Mouse (Mus musculus) frontal cortex, adult 2 months (tissue): ENCODE results near the gene V1ra8. TPM values are rescaled to one million over a fixed set of nuclear protein-coding genes. Genes with fewer than 3 reads are reported as not detected.
"Not testable (repeated sequence)": the region's sequence is repeated elsewhere in the genome, so short reads cannot be mapped to it uniquely, and the experiment has no call there.

ENCODE experiments used
- DNase-seq, 2 experiments: peaks; one replicate each; pipeline ENCODE4 v3.0.0; 2022; ENCODE audit warnings: low spot score in 1 of 2; ENCODE audit errors: extremely low spot score in 1 of 2
- polyA plus RNA-seq: library from polyadenylated mRNA; depleted of rRNA; stranded (reverse); fragments of >200 nt; gene quantifications from 2 replicates; pipeline ENCODE4 v1.2.3, GENCODE M21; 2012; rRNA removed

The V1ra8 gene
- not detected in 2 replicates for polyA plus RNA-seq

GRCm38 (mm10) chr6:90202493-90202892, at the start of gene V1ra8:
Gene V1ra8, plus strand, starts transcription at chr6:90202793.
- DNase-seq = not testable (repeated sequence)

DNA sequence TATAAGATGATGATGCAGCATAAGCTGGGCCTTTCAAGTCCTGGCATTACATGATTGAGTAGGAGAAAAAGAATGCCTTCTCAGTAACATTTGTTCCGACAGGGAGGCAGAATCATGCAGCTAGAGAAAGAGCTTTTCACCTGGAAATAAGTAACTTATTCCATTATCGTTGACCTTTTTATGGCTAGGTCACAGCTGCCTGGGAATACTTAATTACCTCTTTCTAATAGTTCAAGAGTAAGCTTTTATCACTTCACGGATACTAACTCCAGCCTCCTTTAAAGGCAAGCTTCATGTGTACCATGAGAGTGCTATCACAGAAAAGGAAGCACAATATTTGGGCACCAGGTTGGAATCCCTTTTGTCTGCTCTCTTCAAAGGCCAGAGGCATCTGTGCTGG, 42.5 kb upstream of the V1ra8 start:
- DNase-seq = no peak

DNA sequence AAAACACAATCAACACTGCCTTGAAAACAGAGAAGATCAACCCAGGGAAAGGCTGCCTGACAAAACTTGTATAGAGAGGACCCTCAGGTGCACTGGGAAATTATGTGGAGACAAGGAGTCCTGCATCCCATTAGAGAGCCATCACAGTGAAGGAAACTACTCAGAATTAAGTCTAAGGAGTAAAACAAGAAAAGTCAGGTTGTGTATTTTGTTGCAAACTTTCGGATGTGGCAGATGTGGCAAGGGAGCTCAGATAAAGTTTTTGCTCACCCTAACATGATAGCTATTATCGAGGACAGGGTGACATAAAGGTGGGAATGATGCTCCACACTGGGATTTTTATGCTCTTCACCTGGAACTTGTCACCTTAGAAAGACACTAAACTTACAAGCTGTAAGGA, 28.1 kb upstream of the V1ra8 start, which contains the start of gene Vmn1r52:
Gene Vmn1r52 (plus strand): TSS at position 301 of the 400 bp plus-strand sequence.
- DNase-seq = no peak

GRCm38 (mm10) chr6:90224338-90224737, 21.7 kb downstream of the V1ra8 start, which contains the start of gene Vmn1r53:
Gene Vmn1r53, minus strand, starts transcription at chr6:90224438.
- DNase-seq = no peak

- DNase-seq = not testable (repeated sequence)
Observed at GRCm38 (mm10) chr6:90232114-90232513, 29.5 kb downstream of the V1ra8 start.

GRCm38 (mm10) chr6:90232681-90233080, 30.1 kb downstream of the V1ra8 start:
- DNase-seq = no peak

DNA sequence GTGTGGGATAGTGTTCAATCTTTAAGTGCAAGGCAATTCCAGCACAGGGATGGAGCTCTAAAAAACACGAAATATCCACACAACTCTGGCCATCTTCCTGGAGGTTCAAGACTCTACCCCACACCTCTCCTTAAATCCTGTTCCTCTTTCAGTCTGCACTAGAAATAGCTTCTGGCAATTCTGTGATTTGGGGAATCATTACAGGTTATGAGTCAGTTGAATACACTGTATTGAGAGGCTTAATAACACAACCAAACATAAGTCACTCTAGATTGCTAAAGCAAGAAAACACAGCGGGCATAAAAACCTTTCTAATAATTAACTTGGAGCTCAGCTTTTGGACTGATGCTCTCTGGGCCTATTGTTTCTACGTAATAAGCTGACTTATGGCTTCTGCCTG, 41.4 kb downstream of the V1ra8 start:
- no peak for DNase-seq

DNA sequence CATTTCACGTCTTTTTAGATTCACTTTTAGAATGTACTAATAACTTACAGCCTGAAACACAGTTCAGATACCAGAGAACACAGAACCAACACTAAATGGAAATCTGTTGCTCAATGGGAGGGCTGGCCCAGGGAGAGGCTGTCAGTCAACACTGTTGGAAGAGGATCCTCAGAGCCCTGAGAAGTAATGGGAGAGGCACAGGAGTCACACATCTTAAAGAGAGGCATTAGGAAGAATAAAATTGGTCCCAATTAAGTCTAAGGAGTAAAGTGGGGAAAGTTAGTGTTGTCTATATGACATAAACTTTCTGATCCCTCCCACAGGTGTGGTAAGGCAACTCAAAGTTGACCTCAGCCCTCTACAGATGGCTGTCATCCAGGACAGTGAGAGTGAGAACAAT, 43.4 kb downstream of the V1ra8 start, which contains the start of gene Vmn1r54:
Gene Vmn1r54 (plus strand): TSS at position 301 of the 400 bp plus-strand sequence.
- DNase-seq = no peak

Other genes with a start within 250 kb of the V1ra8 start
- not detected in 2 replicates for gene Vmn1r46, start 233.5 kb upstream of the V1ra8 start, polyA plus RNA-seq
- gene Vmn1r47, start 186.6 kb upstream of the V1ra8 start, polyA plus RNA-seq = not detected in 2 replicates
- gene Vmn1r48, start 166.0 kb upstream of the V1ra8 start, polyA plus RNA-seq = not detected in 2 replicates
- not detected in 2 replicates for gene Vmn1r49, start 124.3 kb upstream of the V1ra8 start, polyA plus RNA-seq
- gene Vmn1r50, start 101.4 kb upstream of the V1ra8 start, polyA plus RNA-seq = not detected in 2 replicates
- gene Vmn1r51, start 80.2 kb upstream of the V1ra8 start, polyA plus RNA-seq = not detected in 2 replicates
- not detected in 2 replicates for gene Vmn1r52, start 28.0 kb upstream of the V1ra8 start, polyA plus RNA-seq
- gene Vmn1r53, start 21.6 kb downstream of the V1ra8 start, polyA plus RNA-seq = not detected in 2 replicates
- not detected in 2 replicates for gene Vmn1r54, start 43.5 kb downstream of the V1ra8 start, polyA plus RNA-seq
- gene BC048671, start 98.4 kb downstream of the V1ra8 start, polyA plus RNA-seq = not detected in 2 replicates
- 0.04 and 0.17 TPM in 2 replicates for gene Chst13, start 122.4 kb downstream of the V1ra8 start, polyA plus RNA-seq
- not detected in 2 replicates for gene Uroc1, start 130.5 kb downstream of the V1ra8 start, polyA plus RNA-seq
- 16.7 and 18.3 TPM in 2 replicates for gene Zxdc, start 166.7 kb downstream of the V1ra8 start, polyA plus RNA-seq
- gene Cfap100, start 226.0 kb downstream of the V1ra8 start, polyA plus RNA-seq = 6.3 TPM in 2 replicates